Mouse (Mus musculus) liver, adult (tissue): ENCODE measurements around the gene Gimap9.

ENCODE experiments used
- GATA4 ChIP-seq: IDR thresholded peaks from 2 replicates; pipeline ENCODE4 v1.6.1; 2014; ENCODE audit warnings: mild to moderate bottlenecking, low read length; ENCODE audit not compliant: insufficient replicate concordance

Gene Gimap9

DNA sequence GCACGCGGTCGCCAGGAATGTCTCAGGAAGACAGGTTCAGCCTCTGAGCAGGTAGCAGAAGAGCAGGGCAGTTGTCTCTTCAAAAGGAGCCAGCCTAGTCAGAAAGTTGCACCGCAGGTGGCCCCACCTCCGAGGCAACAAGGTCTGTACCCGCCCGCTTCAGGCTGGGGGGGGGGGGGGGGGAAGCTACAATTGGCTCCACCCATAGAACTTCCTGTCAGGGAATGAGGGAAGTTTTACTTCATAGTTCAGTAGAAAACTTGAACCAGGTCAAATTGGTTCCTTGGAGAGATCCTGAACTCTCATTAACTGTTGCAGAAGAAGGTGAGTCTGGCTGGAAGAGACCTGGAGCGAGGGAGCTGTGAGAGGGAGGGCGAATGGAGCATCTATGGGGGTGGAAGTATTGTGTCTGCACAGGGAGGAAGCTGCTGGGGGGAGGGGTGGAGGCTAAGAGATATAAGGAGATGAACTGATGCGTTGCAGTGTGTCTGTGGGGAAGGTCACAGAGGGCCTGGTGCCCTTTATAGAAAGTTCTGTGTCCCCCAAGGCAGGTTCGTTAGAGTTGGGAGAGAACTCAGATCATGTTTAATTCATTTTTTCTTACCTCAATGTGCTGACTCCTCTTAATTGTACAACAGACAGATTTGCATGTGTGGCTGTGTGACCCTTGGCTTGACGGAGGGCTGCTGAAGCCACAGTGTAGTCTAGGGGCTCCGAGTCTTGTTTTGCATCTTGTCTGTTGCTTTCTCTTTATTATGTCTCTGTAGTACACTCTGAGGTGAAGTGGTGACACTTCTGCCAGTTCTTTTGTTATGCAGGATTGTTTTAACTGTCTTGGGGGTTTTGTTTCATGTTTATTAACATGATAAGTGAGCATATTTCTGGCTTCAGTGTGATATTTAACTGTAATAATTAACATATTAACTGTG lies at the start of gene Gimap9:
TSS of gene Gimap9 (plus strand) at position 199 of the 929 bp plus-strand sequence.
- TF ChIP-seq GATA4: peak; percentile 35; the same call in 1 of the 2 replicates

GRCm38 (mm10) chr6:48626464-48626863 lies 49.5 kb upstream of the Gimap9 start, which contains the start of gene AI854703:
Gene AI854703, plus strand, starts transcription at chr6:48626764.
- no peak for TF ChIP-seq GATA4

- no peak for TF ChIP-seq GATA4
Observed at GRCm38 (mm10) chr6:48626984-48627383, 48.9 kb upstream of the Gimap9 start.

DNA sequence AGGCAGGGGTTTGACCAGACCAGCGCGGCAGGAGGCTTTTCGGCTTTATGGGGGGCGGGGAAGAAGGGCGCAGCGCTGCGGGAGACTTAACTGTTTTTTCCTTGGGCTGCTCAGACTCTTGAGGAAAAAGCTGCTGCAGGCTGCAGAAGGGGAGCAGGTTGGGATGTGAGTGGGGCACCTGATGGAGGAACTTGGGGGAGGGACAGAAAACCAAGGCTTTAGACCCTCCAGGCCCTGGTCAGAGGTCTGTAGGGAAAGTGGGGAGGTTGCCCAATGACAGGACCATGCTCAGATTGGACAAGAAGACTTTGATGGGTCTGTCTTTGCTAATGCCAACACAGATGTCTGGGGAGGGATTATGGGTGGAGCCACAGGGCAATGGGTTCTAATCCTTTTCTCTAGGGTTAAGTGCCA lies 48.4 kb upstream of the Gimap9 start:
- TF ChIP-seq GATA4: no peak

DNA sequence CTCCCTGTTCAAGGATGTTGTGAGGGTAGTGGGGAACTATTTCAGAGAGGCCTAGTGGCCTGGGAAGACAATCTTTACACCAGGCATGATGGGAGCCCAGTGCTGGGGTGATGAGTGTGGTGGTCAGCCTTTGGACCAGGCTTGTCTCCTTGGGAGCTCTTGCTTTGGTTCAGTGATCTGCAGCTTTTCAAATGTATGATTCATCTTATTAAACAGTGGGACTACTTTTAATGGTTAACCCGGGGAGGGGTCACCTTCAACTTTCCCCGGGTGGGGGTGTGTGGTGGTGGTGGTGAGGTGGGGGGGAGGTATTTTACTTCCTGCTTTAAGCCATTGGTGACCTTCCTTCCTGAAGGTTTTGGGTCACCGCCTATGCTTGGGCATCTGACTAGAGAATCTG lies 47.6 kb upstream of the Gimap9 start:
- TF ChIP-seq GATA4: no peak

DNA sequence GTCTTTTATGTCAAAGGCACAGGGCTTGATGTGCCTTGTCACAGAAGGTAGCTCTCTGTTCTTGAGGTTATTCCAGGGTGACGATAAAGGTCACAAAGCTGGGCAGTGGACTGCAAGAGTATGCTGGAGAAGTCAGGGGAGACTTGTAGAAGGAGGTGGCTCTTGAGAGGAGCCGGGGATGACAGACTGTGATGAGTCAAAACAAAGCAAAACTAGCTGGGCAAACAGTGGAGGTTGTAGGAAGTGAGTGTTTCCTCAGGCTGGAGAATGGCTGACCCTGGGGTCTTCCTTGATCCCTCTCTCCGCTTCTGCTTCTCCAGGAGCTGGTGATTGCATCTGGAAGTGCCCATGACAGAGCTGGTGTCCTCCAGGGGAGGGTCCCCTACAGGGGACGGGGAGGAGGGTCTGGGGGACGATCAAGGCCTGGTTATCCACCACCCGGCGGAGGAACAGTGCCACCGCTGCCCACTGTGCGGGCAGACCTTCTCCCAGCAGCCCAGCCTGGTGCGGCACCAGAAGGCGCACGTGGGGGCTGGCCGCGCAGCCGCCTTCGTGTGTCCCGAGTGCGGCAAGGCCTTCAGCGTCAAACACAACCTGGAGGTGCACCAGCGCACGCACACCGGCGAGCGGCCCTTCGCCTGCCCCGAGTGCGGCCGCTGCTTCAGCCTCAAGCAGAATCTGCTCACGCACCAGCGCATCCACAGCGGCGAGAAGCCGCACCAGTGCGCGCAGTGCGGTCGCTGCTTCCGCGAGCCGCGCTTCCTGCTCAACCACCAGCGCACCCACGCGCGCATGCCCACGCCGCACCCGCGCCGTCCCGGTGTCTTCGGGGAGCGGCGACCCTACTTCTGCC lies 46.9 kb upstream of the Gimap9 start:
- TF ChIP-seq GATA4: no peak

GRCm38 (mm10) chr6:48629661-48630034 lies 46.3 kb upstream of the Gimap9 start:
- TF ChIP-seq GATA4: no peak

- TF ChIP-seq GATA4: no peak
Observed at GRCm38 (mm10) chr6:48630831-48631230, 45.1 kb upstream of the Gimap9 start.

DNA sequence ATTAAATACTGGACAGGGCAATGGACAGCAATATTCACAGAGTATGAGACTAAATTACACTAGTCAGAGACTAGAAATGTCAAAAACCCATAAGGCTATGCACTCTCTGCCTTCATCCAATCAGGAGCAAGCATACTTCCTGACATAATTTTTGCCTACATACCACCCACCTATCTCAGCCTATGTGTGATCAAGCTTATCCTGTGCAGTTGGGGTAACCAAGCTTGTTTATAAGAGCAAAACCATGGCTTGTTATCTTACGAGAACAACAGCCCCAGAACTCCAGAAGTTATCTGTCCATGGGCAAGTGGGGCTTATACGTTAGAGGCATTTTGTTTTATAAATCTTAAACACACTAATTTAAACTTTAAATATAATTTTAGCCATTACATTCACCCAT lies 40.8 kb upstream of the Gimap9 start:
- TF ChIP-seq GATA4: no peak

GRCm38 (mm10) chr6:48636515-48636914 lies 39.4 kb upstream of the Gimap9 start:
- TF ChIP-seq GATA4: no peak

DNA sequence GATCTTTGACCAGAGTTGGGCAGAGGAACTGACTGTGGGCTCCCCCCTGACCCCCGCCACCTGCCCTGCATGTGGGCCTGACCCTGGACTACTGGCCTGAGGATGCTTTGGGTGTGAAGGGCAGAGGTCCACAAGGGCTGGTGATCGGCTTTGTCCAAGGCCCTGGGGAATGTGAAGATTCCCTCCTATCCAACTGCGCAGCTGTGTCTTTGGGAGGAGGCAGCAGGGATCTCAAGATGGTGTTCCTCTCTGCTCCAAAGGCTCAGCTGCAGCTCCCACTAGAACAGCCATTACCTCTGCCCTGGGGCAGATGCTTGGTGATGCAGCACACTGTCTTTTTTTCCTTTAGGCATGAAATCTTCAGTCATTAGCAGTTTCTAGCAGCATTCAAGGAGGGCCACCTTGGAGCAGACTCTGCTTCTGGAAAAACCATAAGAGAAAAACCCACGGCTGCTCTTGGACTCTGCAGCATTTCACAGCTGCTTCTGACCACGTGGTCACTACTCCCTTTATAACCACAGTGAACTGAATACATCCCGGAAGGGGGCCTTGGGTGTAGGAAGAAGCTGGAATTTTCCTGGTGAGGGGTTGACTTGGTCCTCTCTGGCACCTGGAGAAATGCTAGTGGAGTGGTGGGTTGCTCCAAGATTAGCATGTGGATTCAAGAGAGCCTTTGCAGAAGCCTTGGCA lies 38.0 kb upstream of the Gimap9 start:
- no peak for TF ChIP-seq GATA4

- TF ChIP-seq GATA4: no peak
Observed at GRCm38 (mm10) chr6:48638553-48638952, 37.4 kb upstream of the Gimap9 start.

- TF ChIP-seq GATA4: no peak
Observed at GRCm38 (mm10) chr6:48641391-48641790, 34.5 kb upstream of the Gimap9 start.

GRCm38 (mm10) chr6:48642764-48643292 lies 33.1 kb upstream of the Gimap9 start:
- TF ChIP-seq GATA4: no peak

GRCm38 (mm10) chr6:48645660-48646308 lies 30.1 kb upstream of the Gimap9 start:
- TF ChIP-seq GATA4: no peak

- no peak for TF ChIP-seq GATA4
Observed at GRCm38 (mm10) chr6:48646309-48646690, 29.6 kb upstream of the Gimap9 start.
